Mouse (Mus musculus): ENCODE data around the gene Gls.

DNA sequence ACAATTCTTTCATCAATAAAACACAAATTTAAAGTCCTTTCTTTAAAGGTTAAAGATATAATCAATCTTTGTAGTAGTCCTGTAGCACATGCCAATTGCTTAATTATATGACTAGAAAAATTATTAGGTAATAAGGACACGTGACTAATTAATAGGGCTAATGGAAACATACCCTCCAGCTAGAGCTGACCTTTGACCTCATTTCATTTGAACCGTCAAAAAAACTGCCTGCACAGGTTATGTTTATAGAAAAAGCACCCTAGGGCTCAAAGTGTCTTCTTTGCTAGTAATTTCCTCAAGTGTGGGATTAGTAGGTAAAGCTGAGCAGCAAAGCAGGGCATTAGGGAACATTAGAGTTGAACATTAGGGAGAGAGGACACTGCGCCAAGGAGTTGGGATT lies 9.2 kb upstream of the Gls start:
- no peak for TF ChIP-seq EP300 (IDR thresholded peaks at IDR 0.05; ENCODE audit: low read depth)
- no peak for TF ChIP-seq CTCF (IDR thresholded peaks at IDR 0.05; ENCODE audit: low read depth)

Measured in heart, postnatal 0 days (tissue).